Mouse (Mus musculus) CH12.LX (cell line): ENCODE measurements around the gene Uchl3. TPM values are rescaled to one million over a fixed set of nuclear protein-coding genes. Genes with fewer than 3 reads are reported as not detected.
A peak's percentile ranks its signal among the peaks of the same experiment; 100 is the strongest.

Source experiments
- DNase-seq: peaks from one replicate; pipeline ENCODE4 v3.0.0-alpha.2; 2013; ENCODE audit errors: extremely low read depth
- H3K27ac ChIP-seq: 2 replicates; pipeline ENCODE4 v1.5.1; 2012; ENCODE audit warnings: low read depth, mild to moderate bottlenecking, control low read depth, moderate library complexity; ENCODE audit not compliant: insufficient read depth
- H3K27me3 ChIP-seq: replicated peaks from 2 replicates; pipeline ENCODE3; 2012; ENCODE audit warnings: inconsistent platforms
- H3K36me3 ChIP-seq, 2 experiments: replicated peaks in 1 of 2; 2 replicates each; pipeline versions ENCODE3 to v1.6.1; 2012; ENCODE audit warnings: inconsistent platforms in 1 of 2, low read length in 1 of 2, mild to moderate bottlenecking in 1 of 2, mixed read lengths in 1 of 2, moderate library complexity in 1 of 2; ENCODE audit not compliant: control insufficient read depth in 1 of 2, insufficient read depth in 1 of 2
- H3K4me1 ChIP-seq, 2 experiments: 2 replicates each; pipeline ENCODE4 v1.6.1; 2012; ENCODE audit warnings: inconsistent platforms in 1 of 2, moderate library complexity in 1 of 2; ENCODE audit not compliant: insufficient read depth in 2 of 2, control insufficient read depth in 1 of 2
- H3K4me2 ChIP-seq: 2 replicates; pipeline ENCODE4 v1.6.1; 2012; ENCODE audit warnings: low read depth, mild to moderate bottlenecking, control low read depth; ENCODE audit not compliant: poor library complexity, insufficient read depth, severe bottlenecking
- H3K4me3 ChIP-seq, 3 experiments: fragments of 150-350 bp in 1 of 3; sonication (generic) in 1 of 3; replicated peaks in 1 of 3; 2 replicates each; pipeline versions ENCODE3 to v1.5.1; 2011 to 2012; ENCODE audit warnings: low read depth in 2 of 3, low read length in 2 of 3, mild to moderate bottlenecking in 2 of 3, moderate library complexity in 2 of 3, control low read depth in 1 of 3, improper control_type of control experiment in 1 of 3, inconsistent platforms in 1 of 3, mixed read lengths in 1 of 3; ENCODE audit not compliant: poor library complexity in 1 of 3
- H3K79me2 ChIP-seq: replicated peaks from 2 replicates; pipeline ENCODE4 v1.6.1; 2012; ENCODE audit warnings: mild to moderate bottlenecking, moderate library complexity; ENCODE audit not compliant: control insufficient read depth, poor library complexity, insufficient read depth, severe bottlenecking; ENCODE audit errors: extremely low read depth
- H3K9ac ChIP-seq: 2 replicates; pipeline ENCODE4 v1.6.1; 2012; ENCODE audit warnings: low read depth, mild to moderate bottlenecking, control low read depth, moderate library complexity; ENCODE audit not compliant: insufficient read depth
- H3K9me3 ChIP-seq: replicated peaks from 2 replicates; pipeline ENCODE3; 2012; ENCODE audit warnings: low read length, inconsistent platforms, mixed read lengths
- CTCF ChIP-seq, 2 experiments: IDR thresholded peaks in 1 of 2; conservative IDR thresholded peaks in 1 of 2; 2 replicates each; pipeline ENCODE4 v1.5.1; 2011 to 2012; ENCODE audit warnings: low read depth in 2 of 2, low read length in 2 of 2, improper control_type of control experiment in 1 of 2, inconsistent platforms in 1 of 2, mild to moderate bottlenecking in 1 of 2, moderate library complexity in 1 of 2
- ELF1 ChIP-seq: IDR thresholded peaks from 2 replicates; pipeline ENCODE4 v1.6.1; 2014; ENCODE audit warnings: low read depth, mild to moderate bottlenecking, inconsistent platforms, low read length, improper control_type of control experiment
- EP300 ChIP-seq: IDR thresholded peaks from 2 replicates; pipeline ENCODE4 v1.6.1; 2011; ENCODE audit warnings: low read length, improper control_type of control experiment
- ETS1 ChIP-seq: conservative IDR thresholded peaks from 2 replicates; pipeline ENCODE4 v1.6.1; 2012; ENCODE audit warnings: low read depth, mild to moderate bottlenecking, inconsistent platforms, low read length, improper control_type of control experiment, moderate library complexity
- IRF4 ChIP-seq: IDR thresholded peaks from 2 replicates; pipeline ENCODE4 v1.6.1; 2014; ENCODE audit warnings: low read depth, mild to moderate bottlenecking, inconsistent platforms, low read length, improper control_type of control experiment
- MAX ChIP-seq: IDR thresholded peaks from 2 replicates; pipeline ENCODE4 v1.6.1; 2011; ENCODE audit warnings: low read length, improper control_type of control experiment
- MEF2A ChIP-seq: IDR thresholded peaks from 2 replicates; pipeline ENCODE4 v1.6.1; 2014; ENCODE audit warnings: low read depth, mild to moderate bottlenecking, inconsistent platforms, low read length, improper control_type of control experiment, borderline replicate concordance
- NELFE ChIP-seq: IDR thresholded peaks from 2 replicates; pipeline ENCODE4 v1.6.1; 2011; ENCODE audit warnings: low read depth, low read length, improper control_type of control experiment
- POLR2AphosphoS2 ChIP-seq: IDR thresholded peaks from 2 replicates; pipeline ENCODE4 v1.6.1; 2011; ENCODE audit warnings: low read depth, low read length, improper control_type of control experiment
- TCF12 ChIP-seq: IDR thresholded peaks from 2 replicates; pipeline ENCODE4 v1.6.1; 2014; ENCODE audit warnings: low read depth, mild to moderate bottlenecking, inconsistent platforms, low read length, improper control_type of control experiment
- USF2 ChIP-seq: conservative IDR thresholded peaks from 2 replicates; pipeline ENCODE4 v1.6.1; 2011; ENCODE audit warnings: low read depth, low read length, improper control_type of control experiment
- dilution Hi-C: fragments of 300-500 bp; cut with MboI; formaldehyde crosslinking; loops from 2 replicates; pipeline ENCODE4 v1.14.3; 2020; ENCODE audit warnings: low sequenced_read_pairs; ENCODE audit not compliant: extremely low pct_unique_long_range_greater_than_20kb, extremely low pct_ligation_motif_present
- in situ Hi-C: fragments of 300-500 bp; cut with MboI; formaldehyde crosslinking; loops from 3 replicates; pipeline ENCODE4 v1.14.3; 2019; ENCODE audit warnings: low sequenced_read_pairs, low pct_ligation_motif_present, low pct_unique_long_range_greater_than_20kb, mixed read lengths
- polyA plus RNA-seq: library from polyadenylated mRNA; unstranded; fragments of >175 nt; gene quantifications from 2 replicates; pipeline ENCODE4 v1.2.1, GENCODE M21; 2012; ENCODE audit warnings: low read depth; ENCODE audit not compliant: insufficient read length
- total RNA-seq, 2 experiments: library from RNA; depleted of rRNA; stranded (reverse); fragments of 300-350 nt in 1 of 2; fragments of >200 nt in 1 of 2; gene quantifications; 2 replicates each; pipeline ENCODE4 v1.2.3; 2012 to 2014

The Uchl3 gene
- total and polyA plus RNA-seq, 3 experiments = 101 to 326 (median 169) TPM

GRCm38 (mm10) chr14:101704479-101704878 is 50.7 kb downstream of the Uchl3 start:
- no peaks in the 10 kb centered on the region for H3K79me2 ChIP-seq
- dilution Hi-C loops = no loop called here
- H3K27ac ChIP-seq = no peak overlapping the region

DNA sequence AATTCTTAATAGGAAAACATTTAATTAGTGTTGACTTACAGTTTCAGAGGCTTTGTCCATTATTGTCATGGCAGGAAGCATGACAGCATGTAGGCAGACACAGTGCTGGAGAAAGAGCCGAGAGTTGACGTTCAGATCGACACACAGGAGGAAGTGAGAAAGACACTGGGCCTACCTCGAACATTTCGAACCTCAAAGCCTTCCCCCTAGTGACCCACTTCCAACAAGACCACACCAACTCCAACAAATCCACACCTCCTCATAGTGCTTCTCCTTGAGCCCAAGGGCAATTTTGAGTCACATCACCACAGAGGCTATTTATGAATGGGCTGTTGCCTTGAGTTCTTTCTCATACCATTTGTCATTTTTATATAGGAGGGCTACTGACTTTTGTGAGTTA is 53.3 kb downstream of the Uchl3 start:
- in situ Hi-C loops (no loop called here), dilution Hi-C loops (no loop called here)
- Histone ChIP-seq H3K36me3 (no peaks in the 10 kb centered on the region), H3K4me1 (peaks cover 9 to 47% of the 10 kb centered on the region in 2 experiments), H3K27me3 (no peaks in the 10 kb centered on the region), H3K9me3 (no peaks in the 10 kb centered on the region), H3K4me2 (no peak overlapping the region), H3K27ac (no peak overlapping the region), H3K9ac (no peak overlapping the region), H3K79me2 (no peaks in the 10 kb centered on the region), H3K4me3 (no peak overlapping the region)
- peak; percentile 64 for DNase-seq
- TF ChIP-seq MAX (no peak), CTCF (conservative IDR thresholded peaks at IDR 0.05 in 1 of 2, IDR thresholded peaks at IDR 0.05 in 1 of 2; ENCODE audit: low read depth in 2 of 2, low read length in 2 of 2) (peak in 1 of 2 experiments; percentile 10; a peak in 1 of 4 replicates), EP300 (peak; percentile 54), IRF4 (peak; percentile 71)

More at GRCm38 (mm10) chr14:101704479-101704878, 50.7 kb downstream of the Uchl3 start:
- Histone ChIP-seq H3K36me3 (no peaks in the 10 kb centered on the region), H3K27me3 (no peaks in the 10 kb centered on the region), H3K9ac (no peak overlapping the region), H3K4me3 (no peak overlapping the region), H3K4me1 (peaks cover 4 to 36% of the 10 kb centered on the region in 2 experiments), H3K9me3 (no peaks in the 10 kb centered on the region), H3K4me2 (no peak overlapping the region)
- DNase-seq = peak; percentile 78
- in situ Hi-C loops = no loop called here
- TF ChIP-seq TCF12 (peak; percentile 68), ELF1 (peak; percentile 25; the same call in 1 of the 2 replicates), ETS1 (peak; percentile 51; the same call in 1 of the 2 replicates), MEF2A (0 out of 2 replicates have a peak, but pooled peaks have one; percentile 54), USF2 (no peak), POLR2AphosphoS2 (no peak), EP300 (peak; percentile 80)

DNA sequence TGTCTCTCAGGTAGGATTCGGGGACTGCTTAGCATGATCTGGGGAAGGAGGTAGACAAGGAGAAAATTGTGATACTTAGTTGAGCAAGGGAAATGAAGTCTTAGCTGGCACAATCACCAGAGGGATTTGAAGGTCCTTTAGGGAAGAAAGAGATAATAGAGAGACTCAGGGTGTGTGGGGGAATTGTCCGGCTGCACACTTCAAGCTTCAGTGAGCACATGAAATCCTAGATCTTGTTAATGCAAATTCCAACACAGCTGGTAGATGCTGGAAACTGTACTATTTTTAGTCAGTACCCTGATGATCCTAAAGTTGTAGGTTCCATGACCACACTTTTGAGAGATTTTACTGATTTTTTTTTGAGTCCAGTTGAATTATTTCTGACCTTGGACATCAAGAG is 60.6 kb downstream of the Uchl3 start:
- Histone ChIP-seq H3K4me2 (no peak overlapping the region), H3K9ac (no peak overlapping the region), H3K4me1 (peaks cover 5 to 35% of the 10 kb centered on the region in 2 experiments; a peak in 2 of 4 replicates), H3K79me2 (no peaks in the 10 kb centered on the region)
- DNase-seq = no peak
- TF ChIP-seq EP300 (peak; percentile 30; the same call in 1 of the 2 replicates), NELFE (no peak)
- TF ChIP-seq, all 38 proteins: peak for 1
- Histone ChIP-seq H3K4me3 (no peak overlapping the region), H3K27me3 (no peaks in the 10 kb centered on the region), H3K36me3 (no peaks in the 10 kb centered on the region), H3K9me3 (no peaks in the 10 kb centered on the region), H3K27ac (no peak overlapping the region)
- in situ Hi-C loops (no loop called here), dilution Hi-C loops (no loop called here)
